Mouse (Mus musculus) kidney, adult 8-10 months (tissue): ENCODE data around the gene Ddx41.
A peak's percentile ranks its signal among the peaks of the same experiment; 100 is the strongest.

Experiments
- DNase-seq, 2 experiments: peaks; one replicate each; pipeline ENCODE4 v3.0.0; 2022

Gene Ddx41

GRCm38 (mm10) chr13:55540933-55541332 is 4.5 kb upstream of the Ddx41 start:
- DNase-seq = peak in 1 of 2 experiments; percentile 39

GRCm38 (mm10) chr13:55535796-55536193 is 663 bp downstream of the Ddx41 start:
- DNase-seq = no peak

GRCm38 (mm10) chr13:55535191-55535590 is 1.3 kb downstream of the Ddx41 start:
- DNase-seq = no peak

- DNase-seq = no peak
Observed at GRCm38 (mm10) chr13:55529198-55529915, 7.1 kb downstream of the Ddx41 start, which contains the start of gene Dok3. Dok3 (minus strand) TSS chr13:55529296.

GRCm38 (mm10) chr13:55527834-55528772 is 8.4 kb downstream of the Ddx41 start:
- DNase-seq = no peak

GRCm38 (mm10) chr13:55527212-55527611 is 9.2 kb downstream of the Ddx41 start:
- DNase-seq = no peak

GRCm38 (mm10) chr13:55525733-55526553 is 10.5 kb downstream of the Ddx41 start:
- DNase-seq = no peak

GRCm38 (mm10) chr13:55523951-55524600 is 12.4 kb downstream of the Ddx41 start:
- no peak for DNase-seq

- DNase-seq = peak; percentile 43 to 66
Observed at GRCm38 (mm10) chr13:55523278-55523677, 13.2 kb downstream of the Ddx41 start.

GRCm38 (mm10) chr13:55522730-55523129 is 13.7 kb downstream of the Ddx41 start:
- DNase-seq = no peak

GRCm38 (mm10) chr13:55519606-55520005 is 16.9 kb downstream of the Ddx41 start:
- DNase-seq = no peak

GRCm38 (mm10) chr13:55516955-55517354 is 19.5 kb downstream of the Ddx41 start:
- peak; percentile 72 to 89 for DNase-seq

- no peak for DNase-seq
Observed at GRCm38 (mm10) chr13:55513828-55514227, 22.6 kb downstream of the Ddx41 start.

- DNase-seq = peak; percentile 86 to 91
Observed at GRCm38 (mm10) chr13:55513111-55513748, 23.2 kb downstream of the Ddx41 start, which contains the start of gene Pdlim7. Pdlim7 (minus strand) TSS chr13:55513676.

GRCm38 (mm10) chr13:55512379-55513031 is 24.0 kb downstream of the Ddx41 start:
- peak; percentile 59 for DNase-seq

GRCm38 (mm10) chr13:55511492-55511861 is 25.0 kb downstream of the Ddx41 start:
- DNase-seq = no peak

- peak; percentile 52 to 63 for DNase-seq
Observed at GRCm38 (mm10) chr13:55510668-55511491, 25.6 kb downstream of the Ddx41 start.

- DNase-seq = no peak
Observed at GRCm38 (mm10) chr13:55510332-55510667, 26.2 kb downstream of the Ddx41 start.

GRCm38 (mm10) chr13:55508531-55508930 is 27.9 kb downstream of the Ddx41 start:
- no peak for DNase-seq

- DNase-seq = no peak
Observed at GRCm38 (mm10) chr13:55507877-55508276, 28.6 kb downstream of the Ddx41 start.
